Mouse (Mus musculus) testis, adult 2 months (tissue): ENCODE data around the gene Cipc.

ENCODE experiments used
- CTCF ChIP-seq: fragments of 200-500 bp; IDR thresholded peaks from 2 replicates; pipeline ENCODE4 v1.5.1; 2012; ENCODE audit warnings: low read depth, mild to moderate bottlenecking, inconsistent platforms, low read length, moderate library complexity; ENCODE audit not compliant: control insufficient read depth, insufficient read depth, insufficient replicate concordance
- POLR2A ChIP-seq: fragments of 200-500 bp; IDR thresholded peaks from 2 replicates; pipeline ENCODE4 v1.6.1; 2012; ENCODE audit warnings: low read depth, mild to moderate bottlenecking, inconsistent platforms, low read length, moderate library complexity; ENCODE audit not compliant: control insufficient read depth

- no peak for TF ChIP-seq CTCF
- TF ChIP-seq POLR2A = no peak
Measured at GRCm38 (mm10) chr12:86899461-86900179, 47.2 kb upstream of the Cipc start.
